Mouse (Mus musculus) hindbrain, embryonic 13.5 days (tissue): Measurements from ENCODE around the gene Acot7. TPM values are rescaled to one million over a fixed set of nuclear protein-coding genes. Genes with fewer than 3 reads are reported as not detected.

Experiments used
- ATAC-seq: fragments of 200-750 bp; cut with Nextera tagmentation; 2 replicates; pipeline ENCODE4 v1.8.0; 2017; ENCODE audit warnings: moderate TSS enrichment; ENCODE audit not compliant: low FRiP score
- H3K27ac ChIP-seq: fragments of 300-500 bp; sonication (generic); 2 replicates; pipeline ENCODE4 v1.5.1; 2015; ENCODE audit warnings: inconsistent platforms, mild to moderate bottlenecking, moderate library complexity
- H3K27me3 ChIP-seq: fragments of 300-500 bp; sonication (generic); 2 replicates; pipeline ENCODE4 v1.6.1; 2015; ENCODE audit warnings: mild to moderate bottlenecking, inconsistent platforms
- H3K36me3 ChIP-seq: fragments of 300-500 bp; sonication (generic); 2 replicates; pipeline ENCODE4 v1.6.1; 2015; ENCODE audit warnings: mild to moderate bottlenecking, inconsistent platforms
- H3K4me1 ChIP-seq: fragments of 300-500 bp; sonication (generic); replicated peaks from 2 replicates; pipeline ENCODE4 v1.6.1; 2015; ENCODE audit warnings: inconsistent platforms
- H3K4me2 ChIP-seq: fragments of 300-500 bp; sonication (generic); 2 replicates; pipeline ENCODE4 v1.6.1; 2015; ENCODE audit warnings: inconsistent platforms, mild to moderate bottlenecking, moderate library complexity
- H3K4me3 ChIP-seq: fragments of 300-500 bp; sonication (generic); 2 replicates; pipeline ENCODE4 v1.5.1; 2015; ENCODE audit warnings: mild to moderate bottlenecking, inconsistent platforms
- H3K9ac ChIP-seq: fragments of 300-500 bp; sonication (generic); 2 replicates; pipeline ENCODE4 v1.6.1; 2015; ENCODE audit warnings: mild to moderate bottlenecking, inconsistent platforms
- H3K9me3 ChIP-seq: fragments of 300-500 bp; sonication (generic); 2 replicates; pipeline ENCODE4 v1.6.1; 2016; ENCODE audit warnings: inconsistent platforms
- WGBS: fragments of 180-500 bp; shearing (Covaris S2); methylation state at CpG from one replicate; pipeline ENCODE4 v1.1.7; 2015; 5-methylcytosine and 5-hydroxymethylcytosine counted together
- polyA plus RNA-seq: library from polyadenylated mRNA; unstranded; fragments of >200 nt; fragmentation: Nextera tagmentation; extraction: Ambion mirVana; gene quantifications from 2 replicates; pipeline ENCODE4 v1.2.1, GENCODE M21; 2015

Acot7 gene
- polyA plus RNA-seq, 1 experiment from 2014 or later = 269 TPM

DNA sequence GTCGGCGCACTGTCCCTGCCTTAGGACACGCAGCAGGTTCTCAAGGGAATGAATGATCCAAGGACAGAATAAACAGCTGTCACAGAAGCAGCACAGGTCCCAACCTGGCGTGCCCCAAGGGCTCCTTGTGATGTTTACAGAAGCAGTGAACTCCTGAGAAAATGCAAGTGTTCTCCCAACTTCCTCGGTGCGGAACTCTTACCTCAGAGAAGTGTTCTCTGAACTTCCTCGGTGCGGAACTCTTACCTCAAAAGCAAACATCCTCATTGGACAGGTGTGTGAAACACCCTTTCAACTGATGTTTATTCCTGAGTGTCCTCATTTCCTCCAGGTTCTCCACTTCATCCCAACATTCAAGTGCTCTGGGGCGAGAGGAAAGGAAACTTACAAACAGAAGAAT, 4.0 kb upstream of the Acot7 start:
- peaks cover 11% of the 10 kb centered on the region for H3K4me1 ChIP-seq
- ATAC-seq = no peak
- peaks cover 65% of the 10 kb centered on the region for H3K27me3 ChIP-seq
- no peak overlapping the region for H3K4me2 ChIP-seq
- H3K36me3 ChIP-seq = no peaks in the 10 kb centered on the region
- H3K9ac ChIP-seq = no peak overlapping the region
- 88% methylated on average over 9 of the region's 9 CpGs for WGBS
- H3K27ac ChIP-seq = no peak overlapping the region
- no peak overlapping the region for H3K4me3 ChIP-seq
- H3K9me3 ChIP-seq = no peaks in the 10 kb centered on the region

GRCm38 (mm10) chr4:152176638-152177037, 1.3 kb upstream of the Acot7 start:
- peaks cover 52% of the 10 kb centered on the region for H3K27me3 ChIP-seq
- H3K4me3 ChIP-seq = no peak overlapping the region
- no peak overlapping the region for H3K27ac ChIP-seq
- WGBS = 73% methylated on average over 3 of the region's 3 CpGs
- peak overlapping the region; percentile 86; the same call in 1 of the 2 replicates for H3K9ac ChIP-seq
- no peaks in the 10 kb centered on the region for H3K36me3 ChIP-seq
- peaks cover 30% of the 10 kb centered on the region for H3K4me1 ChIP-seq
- ATAC-seq = no peak
- H3K4me2 ChIP-seq = no peak overlapping the region
- H3K9me3 ChIP-seq = no peaks in the 10 kb centered on the region

DNA sequence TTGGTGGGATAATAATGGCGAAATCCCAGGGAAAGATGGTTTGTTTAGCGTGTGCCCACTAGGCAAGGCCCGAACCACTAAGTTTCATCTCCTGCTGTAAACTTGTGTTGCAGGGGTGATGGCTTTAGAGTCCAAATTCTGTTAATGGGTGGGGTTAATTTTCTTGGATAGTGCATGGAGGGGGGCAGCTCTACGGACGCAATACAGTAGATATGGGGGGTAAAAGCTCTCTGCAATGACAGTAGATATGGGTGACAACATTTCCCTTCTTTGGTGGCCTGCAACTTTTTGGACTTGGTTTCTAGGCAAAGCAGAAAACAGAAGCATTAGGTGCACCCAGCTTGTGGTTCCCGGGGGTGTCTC, 779 bp upstream of the Acot7 start:
- peak overlapping the region; percentile 77 for H3K4me3 ChIP-seq
- peak overlapping the region; percentile 92 for H3K4me2 ChIP-seq
- ATAC-seq = no peak
- peaks cover 30% of the 10 kb centered on the region for H3K4me1 ChIP-seq
- peak overlapping the region; percentile 86 for H3K9ac ChIP-seq
- H3K36me3 ChIP-seq = no peaks in the 10 kb centered on the region
- H3K9me3 ChIP-seq = no peaks in the 10 kb centered on the region
- peaks cover 52% of the 10 kb centered on the region for H3K27me3 ChIP-seq
- 67% methylated on average over 6 of the region's 6 CpGs for WGBS
- H3K27ac ChIP-seq = peak overlapping the region; percentile 88

GRCm38 (mm10) chr4:152178344-152178864, 470 bp downstream of the Acot7 start:
- Histone ChIP-seq H3K4me2 (peak overlapping the region; percentile 92), H3K9ac (peak overlapping the region; percentile 86), H3K27me3 (peaks cover 43% of the 10 kb centered on the region), H3K4me1 (peaks cover 30% of the 10 kb centered on the region), H3K27ac (peak overlapping the region; percentile 85), H3K9me3 (no peaks in the 10 kb centered on the region), H3K36me3 (no peaks in the 10 kb centered on the region), H3K4me3 (peak overlapping the region; percentile 77)
- peak; percentile 78 for ATAC-seq
- under 1% methylated on average over 32 of the region's 35 CpGs for WGBS

DNA sequence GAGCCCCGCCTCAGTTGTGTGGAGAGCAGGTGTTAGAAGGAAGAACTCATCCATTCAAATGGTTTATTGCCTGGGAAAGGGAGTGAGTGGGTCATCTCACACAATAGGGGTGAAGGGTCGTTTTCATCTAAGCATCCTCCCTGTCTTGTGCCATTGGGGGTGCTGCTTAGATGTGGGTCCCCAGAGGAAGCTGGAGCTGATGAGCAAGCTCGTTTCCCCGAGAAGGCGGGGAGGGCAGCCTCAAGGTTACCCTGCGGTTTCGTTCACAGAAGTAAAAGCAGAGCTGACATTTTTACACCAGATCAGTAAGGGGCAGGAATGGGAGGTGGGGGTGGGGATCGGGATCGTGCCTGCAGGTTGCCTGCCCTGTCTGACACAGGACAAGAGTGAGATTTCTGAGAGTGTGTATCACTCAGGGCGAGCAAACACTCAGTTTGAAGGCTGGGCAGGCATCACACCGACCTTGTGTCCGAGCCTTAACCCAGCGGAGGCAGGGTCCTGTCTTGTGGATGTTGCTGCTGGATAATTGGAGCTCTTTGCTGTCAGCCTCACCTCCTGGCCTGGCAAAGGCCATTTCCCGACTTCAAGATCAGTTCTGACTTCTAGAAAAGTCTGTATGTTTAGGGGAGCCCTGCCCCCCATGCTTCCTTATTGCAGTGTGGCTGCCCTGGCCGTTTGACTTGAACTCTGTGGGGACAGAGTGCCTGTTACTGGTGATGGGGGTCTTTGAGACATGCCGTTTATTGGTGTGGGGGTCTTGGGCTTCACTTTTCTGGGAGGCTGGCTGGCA, 1.2 kb downstream of the Acot7 start:
- H3K4me3 ChIP-seq = peak overlapping the region; percentile 77
- peak overlapping the region; percentile 85 for H3K27ac ChIP-seq
- H3K36me3 ChIP-seq = no peaks in the 10 kb centered on the region
- ATAC-seq = no peak
- H3K27me3 ChIP-seq = peaks cover 36% of the 10 kb centered on the region
- WGBS = 27% methylated on average over 16 of the region's 16 CpGs
- H3K9me3 ChIP-seq = no peaks in the 10 kb centered on the region
- H3K4me2 ChIP-seq = peak overlapping the region; percentile 92
- peaks cover 30% of the 10 kb centered on the region for H3K4me1 ChIP-seq
- peak overlapping the region; percentile 86 for H3K9ac ChIP-seq

DNA sequence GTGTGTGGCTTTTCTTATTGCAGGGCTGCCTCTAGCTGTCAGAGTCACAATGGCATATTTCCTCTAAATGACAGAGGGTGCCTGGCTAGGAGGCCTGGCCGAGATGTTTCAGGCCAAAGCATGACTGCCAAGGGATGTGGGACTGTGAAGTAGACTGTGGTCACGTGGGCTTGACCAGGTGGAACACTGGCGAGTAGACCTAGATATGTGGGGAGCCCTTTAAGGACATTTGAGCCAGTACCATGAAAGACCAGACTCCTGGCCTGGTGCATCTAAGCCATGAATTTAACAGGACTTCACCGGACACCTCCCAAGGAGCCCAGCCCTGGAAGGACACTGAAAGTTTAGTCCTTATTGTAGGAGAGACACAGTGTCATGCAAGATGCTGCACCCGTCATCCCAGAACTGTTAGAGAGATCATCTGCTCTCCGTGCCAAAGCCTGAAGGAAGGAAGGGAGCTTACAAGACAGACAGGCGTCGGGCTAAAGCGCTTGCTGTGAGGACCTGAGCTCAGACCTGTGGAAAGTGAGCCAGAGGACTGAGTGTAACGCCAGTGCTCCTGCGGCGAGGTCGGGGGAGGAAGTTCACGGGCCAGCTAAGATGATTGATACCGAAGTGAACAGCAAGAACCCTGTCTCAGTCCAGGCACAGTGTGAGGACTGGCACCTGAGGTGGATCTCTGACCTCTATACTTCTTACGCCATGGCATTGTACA, 2.2 kb downstream of the Acot7 start:
- ATAC-seq = no peak
- Histone ChIP-seq H3K4me1 (peaks cover 38% of the 10 kb centered on the region), H3K27me3 (peaks cover 26% of the 10 kb centered on the region), H3K36me3 (no peaks in the 10 kb centered on the region), H3K9me3 (no peaks in the 10 kb centered on the region), H3K4me2 (peak overlapping the region; percentile 92), H3K27ac (no peak overlapping the region), H3K9ac (peak overlapping the region; percentile 86), H3K4me3 (peak overlapping the region; percentile 77)
- 85% methylated on average over 16 of the region's 16 CpGs for WGBS

DNA sequence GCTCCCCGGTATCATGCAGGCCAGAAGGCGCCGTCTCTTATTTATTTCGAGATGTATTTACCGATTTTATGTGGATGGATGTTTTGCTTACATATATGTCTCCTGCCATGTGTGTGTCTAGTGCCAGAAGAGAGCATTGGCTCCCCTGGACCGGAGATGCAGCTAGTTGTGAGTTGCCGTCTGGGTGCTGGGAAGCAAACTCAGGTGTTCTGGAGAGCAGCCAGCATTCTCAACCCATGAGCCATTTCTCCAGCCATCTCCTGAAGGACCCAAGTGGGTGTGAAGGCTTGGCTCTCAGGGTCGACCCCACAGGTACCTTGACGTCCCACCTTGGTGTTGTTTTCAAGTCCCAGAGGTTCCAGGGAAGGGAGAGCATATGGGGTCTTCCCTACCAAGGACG, 4.3 kb downstream of the Acot7 start:
- H3K9ac ChIP-seq = no peak overlapping the region
- H3K9me3 ChIP-seq = no peaks in the 10 kb centered on the region
- peaks cover 10% of the 10 kb centered on the region; the same call in 1 of the 2 replicates for H3K27me3 ChIP-seq
- 90% methylated on average over 10 of the region's 10 CpGs for WGBS
- H3K36me3 ChIP-seq = no peaks in the 10 kb centered on the region
- no peak for ATAC-seq
- no peak overlapping the region for H3K27ac ChIP-seq
- H3K4me3 ChIP-seq = no peak overlapping the region
- peaks cover 57% of the 10 kb centered on the region for H3K4me1 ChIP-seq
- H3K4me2 ChIP-seq = no peak overlapping the region

DNA sequence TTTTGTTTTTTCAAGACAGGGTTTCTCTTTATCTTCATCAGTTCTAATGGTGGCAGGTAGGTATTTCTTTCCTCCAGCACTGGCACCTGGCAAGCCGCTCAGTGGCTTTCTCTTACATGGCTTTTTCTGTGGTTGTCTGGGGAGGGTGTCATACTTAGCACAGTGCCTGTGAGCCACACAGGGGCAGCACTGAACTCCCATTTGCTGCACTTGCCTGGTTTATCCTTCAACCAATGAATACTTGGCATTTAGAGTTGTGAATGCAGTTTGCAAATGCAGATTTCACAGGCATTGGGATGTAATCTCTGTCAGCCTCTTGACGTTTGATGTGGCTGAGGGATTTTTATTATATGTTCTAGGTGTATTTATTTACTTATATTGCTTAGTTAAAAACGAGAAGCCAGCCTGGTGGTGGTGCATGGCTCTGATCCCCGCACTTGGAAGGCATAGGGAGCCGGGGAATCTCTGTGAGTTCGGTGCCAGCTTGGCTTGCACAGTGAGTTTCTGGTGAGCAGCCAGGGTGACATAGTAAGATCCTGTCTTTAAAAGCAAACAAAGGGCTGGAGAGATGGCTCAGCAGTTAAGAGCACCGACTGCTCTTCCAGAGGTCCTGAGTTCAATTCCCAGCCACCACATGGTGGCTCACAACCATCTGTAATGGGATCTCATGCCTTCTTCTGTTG, 6.6 kb downstream of the Acot7 start:
- Histone ChIP-seq H3K4me3 (no peak overlapping the region), H3K36me3 (0 out of 2 replicates have a peak, but pooled peaks cover 4% of the 10 kb centered on the region), H3K4me1 (peaks cover 44% of the 10 kb centered on the region), H3K27me3 (peaks cover 4% of the 10 kb centered on the region; the same call in 1 of the 2 replicates), H3K27ac (no peak overlapping the region), H3K9ac (no peak overlapping the region), H3K4me2 (no peak overlapping the region), H3K9me3 (no peaks in the 10 kb centered on the region)
- 65% methylated on average over 7 of the region's 7 CpGs for WGBS
- no peak for ATAC-seq

DNA sequence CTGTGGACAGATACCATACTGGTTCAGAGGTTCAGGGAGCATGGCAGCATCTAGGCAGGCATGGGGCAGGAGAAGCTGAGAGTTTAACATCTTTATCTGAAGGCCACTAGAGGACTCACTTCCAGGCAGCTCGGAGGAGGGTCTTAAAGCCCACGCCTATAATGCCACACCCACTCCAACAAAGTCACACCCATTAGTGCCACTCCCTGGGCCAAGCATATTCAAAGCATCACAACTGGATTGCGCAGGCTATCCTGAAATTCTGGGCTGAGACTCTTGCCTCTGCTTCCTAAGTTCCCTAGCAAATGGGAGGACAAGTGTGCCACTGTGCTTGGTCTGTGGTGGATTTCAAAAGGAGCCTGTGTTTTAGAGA, 7.2 kb downstream of the Acot7 start:
- H3K36me3 ChIP-seq = 0 out of 2 replicates have a peak, but pooled peaks cover 4% of the 10 kb centered on the region
- peaks cover 44% of the 10 kb centered on the region for H3K4me1 ChIP-seq
- peak overlapping the region; percentile 58 for H3K9ac ChIP-seq
- H3K27ac ChIP-seq = peak overlapping the region; percentile 76
- peak overlapping the region; percentile 40 for H3K4me2 ChIP-seq
- H3K9me3 ChIP-seq = no peaks in the 10 kb centered on the region
- H3K27me3 ChIP-seq = 0 out of 2 replicates have a peak, but pooled peaks cover 3% of the 10 kb centered on the region
- ATAC-seq = peak; percentile 60
- WGBS = 5% methylated on average over 3 of the region's 3 CpGs
- no peak overlapping the region for H3K4me3 ChIP-seq

GRCm38 (mm10) chr4:152185510-152186204, 7.7 kb downstream of the Acot7 start:
- H3K4me3 ChIP-seq = peak overlapping the region; percentile 19
- peak overlapping the region; percentile 40 for H3K4me2 ChIP-seq
- H3K27ac ChIP-seq = peak overlapping the region; percentile 76
- 7% methylated on average over 19 of the region's 19 CpGs for WGBS
- H3K9ac ChIP-seq = peak overlapping the region; percentile 58
- peaks cover 44% of the 10 kb centered on the region for H3K4me1 ChIP-seq
- 0 out of 2 replicates have a peak, but pooled peaks cover 4% of the 10 kb centered on the region for H3K36me3 ChIP-seq
- no peaks in the 10 kb centered on the region for H3K9me3 ChIP-seq
- 0 out of 2 replicates have a peak, but pooled peaks cover 3% of the 10 kb centered on the region for H3K27me3 ChIP-seq
- ATAC-seq = peak; percentile 78

DNA sequence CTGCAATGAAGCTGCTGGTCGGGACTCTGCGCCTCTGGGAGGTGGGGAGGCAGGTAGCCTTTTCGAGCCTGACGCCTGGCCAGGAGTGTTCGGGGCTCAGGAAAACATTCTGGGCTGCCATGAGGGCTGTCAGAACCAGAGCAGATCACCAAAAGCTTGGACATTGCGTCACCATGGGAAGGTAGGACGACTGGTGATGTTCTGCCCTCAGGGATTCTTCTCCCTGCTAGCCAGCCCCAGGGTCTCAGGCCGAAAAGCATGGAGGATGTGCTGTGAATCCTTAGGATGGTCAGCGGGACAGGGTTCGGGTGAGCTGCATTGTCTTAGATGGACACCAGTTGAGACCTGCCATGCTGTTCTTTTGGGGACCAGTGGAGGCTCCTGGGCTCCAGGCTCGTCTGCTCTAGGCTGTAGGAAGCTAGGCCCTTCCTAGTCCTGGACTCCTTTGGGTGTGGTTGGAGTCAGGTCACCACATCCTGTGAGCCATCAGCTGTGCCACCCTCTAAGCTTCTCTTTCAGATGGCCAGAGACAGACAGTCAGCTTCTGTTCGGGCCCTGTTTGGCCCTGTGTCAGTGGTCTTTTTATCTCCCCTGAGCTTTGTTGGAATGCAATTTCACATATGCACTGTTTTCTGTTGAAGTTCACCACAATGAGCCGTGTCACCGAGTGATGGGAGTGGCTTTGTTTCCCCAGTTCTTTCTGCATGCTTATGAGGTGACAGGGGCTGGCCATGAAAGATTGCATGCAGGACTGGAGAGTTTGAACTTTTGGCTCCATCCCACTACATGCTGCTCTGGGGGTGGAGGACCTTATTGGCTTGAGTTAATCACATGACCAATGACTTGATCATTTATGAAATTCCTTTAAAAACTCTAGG, 8.5 kb downstream of the Acot7 start:
- 0 out of 2 replicates have a peak, but pooled peaks cover 3% of the 10 kb centered on the region for H3K27me3 ChIP-seq
- H3K4me3 ChIP-seq = peak overlapping the region; percentile 19
- 0 out of 2 replicates have a peak, but pooled peaks cover 4% of the 10 kb centered on the region for H3K36me3 ChIP-seq
- peak overlapping the region; percentile 76 for H3K27ac ChIP-seq
- no peak for ATAC-seq
- peak overlapping the region; percentile 58 for H3K9ac ChIP-seq
- no peaks in the 10 kb centered on the region for H3K9me3 ChIP-seq
- H3K4me1 ChIP-seq = peaks cover 48% of the 10 kb centered on the region
- 40% methylated on average over 14 of the region's 14 CpGs for WGBS
- H3K4me2 ChIP-seq = peak overlapping the region; percentile 40
